Comparison of ENCODE assay signal across 8 mouse cellular contexts in genomic region chr15:96476359-96476758, GRCm38 (mm10). TPM values are rescaled to one million over a fixed set of nuclear protein-coding genes. Genes with fewer than 3 reads are reported as not detected.
DNase-seq lines count a peak whose midpoint lies in the region; ATAC-seq and TF ChIP-seq lines count a peak whose summit lies in the region.

No protein-coding gene starts in this region.

- ATAC-seq in activated CD4-positive, CD25-positive, alpha-beta regulatory T cell, adult 4 months: peak; percentile 76
- ATAC-seq in common myeloid progenitor, adult 5-6 weeks (replicated peaks; ENCODE audit: low read depth, poor library complexity, severe bottlenecking): peak; percentile 68
- ATAC-seq in limb, embryonic 11.5 days (ENCODE audit: insufficient number of reproducible peaks, low FRiP score, low TSS enrichment, low read depth): no peak
- ATAC-seq in midbrain, postnatal 0 days (ENCODE audit: low FRiP score): peak; percentile 20; the same call in 1 of the 2 replicates

- no peaks in the 10 kb centered on the region for H3K27me3 ChIP-seq in limb, embryonic 11.5 days (ENCODE audit: control insufficient read depth, insufficient read depth, low read length)
- no peaks in the 10 kb centered on the region for H3K27me3 ChIP-seq in midbrain, postnatal 0 days (ENCODE audit: insufficient read depth, low read length)
- H3K27me3 ChIP-seq in splenic B cell, adult 2 months (ENCODE audit: control insufficient read depth, insufficient read depth, low read length, poor library complexity, severe bottlenecking): no peaks in the 10 kb centered on the region

- 10% methylated on average over 7 of the region's 7 CpGs for WGBS in limb, embryonic 11.5 days
- 7% methylated on average over 7 of the region's 7 CpGs for WGBS in midbrain, postnatal 0 days

- no peak overlapping the region for H3K27ac ChIP-seq in limb, embryonic 11.5 days (replicated peaks; ENCODE audit: low read depth, low read length)
- H3K27ac ChIP-seq in midbrain, postnatal 0 days (ENCODE audit: low read depth, low read length): no peak overlapping the region

- peak; percentile 91 for TF ChIP-seq CTCF in midbrain, postnatal 0 days (IDR thresholded peaks at IDR 0.05)

- no peaks in the 10 kb centered on the region for H3K4me1 ChIP-seq in limb, embryonic 11.5 days (ENCODE audit: control insufficient read depth, insufficient read depth, low read length)
- H3K4me1 ChIP-seq in midbrain, postnatal 0 days (ENCODE audit: insufficient read depth, low read length): no peaks in the 10 kb centered on the region

- no peaks in the 10 kb centered on the region for H3K36me3 ChIP-seq in limb, embryonic 11.5 days (ENCODE audit: control insufficient read depth, insufficient read depth, low read length)
- no peaks in the 10 kb centered on the region for H3K36me3 ChIP-seq in midbrain, postnatal 0 days (ENCODE audit: insufficient read depth, low read length)
- H3K36me3 ChIP-seq in splenic B cell, adult 2 months (ENCODE audit: control insufficient read depth, insufficient read depth, low read length, poor library complexity, severe bottlenecking): no peaks in the 10 kb centered on the region; the same call in none of the 2 replicates

- DNase-seq in 3134 (ENCODE audit: extremely low read depth, insufficient read length, low spot score): peak; percentile 51
- peak; percentile 75 for DNase-seq in gastrocnemius, postnatal 25 days
- DNase-seq in kidney, adult 18-20 months: peak; percentile 93
- peak; percentile 95 for DNase-seq in limb, embryonic 11.5 days (ENCODE audit: low spot score)
- DNase-seq in midbrain, postnatal 0 days (ENCODE audit: low spot score): peak; percentile 70
- DNase-seq in splenic B cell, adult 2 months (ENCODE audit: low read depth, low spot score): peak; percentile 87

- H3K4me2 ChIP-seq in limb, embryonic 11.5 days (ENCODE audit: low read depth, severe bottlenecking): no peak overlapping the region
- no peak overlapping the region for H3K4me2 ChIP-seq in midbrain, postnatal 0 days (ENCODE audit: low read depth, low read length, poor library complexity, severe bottlenecking)

- H3K4me3 ChIP-seq in limb, embryonic 11.5 days (ENCODE audit: low read depth, low read length): no peak overlapping the region
- H3K4me3 ChIP-seq in midbrain, postnatal 0 days (ENCODE audit: low read depth, low read length): no peak overlapping the region

- no peaks in the 10 kb centered on the region for H3K9me3 ChIP-seq in limb, embryonic 11.5 days (ENCODE audit: control insufficient read depth, low read length)
- no peaks in the 10 kb centered on the region for H3K9me3 ChIP-seq in midbrain, postnatal 0 days (ENCODE audit: low read length)

- H3K9ac ChIP-seq in limb, embryonic 11.5 days (ENCODE audit: low read length): no peak overlapping the region
- H3K9ac ChIP-seq in midbrain, postnatal 0 days (replicated peaks; ENCODE audit: low read length, poor library complexity, severe bottlenecking): no peak overlapping the region

RNA-seq across cellular contexts. Expression of gene Scaf11, which starts 15.7 kb away (rescaled TPM):
- polyA plus RNA-seq in activated CD4-positive, CD25-positive, alpha-beta regulatory T cell, adult 4 months (2017; shearing (Covaris generic)): 10 to 100 TPM; 39.8 to 46.8 TPM
- 138 and 166 TPM in 2 replicates for total RNA-seq in common myeloid progenitor, adult 5-6 weeks (2017)
- total RNA-seq in gastrocnemius, postnatal 25 days (2021): 10 to 100 TPM; 29.2 to 33.1 TPM
- polyA plus RNA-seq in limb, embryonic 11.5 days (2014; fragmentation: Nextera tagmentation; extraction: Ambion mirVana): 138 and 149 TPM in 2 replicates
- 27.7 and 30.7 TPM in 2 replicates for total RNA-seq in midbrain, postnatal 0 days (2014; rRNA removed)
- 35.0 and 41.7 TPM in 2 replicates for polyA plus RNA-seq in midbrain, postnatal 0 days (2015; fragmentation: Nextera tagmentation; extraction: Ambion mirVana)
